Mouse (Mus musculus) erythroid progenitor cell, adult 5-6 weeks (primary cell): Measurements from ENCODE around the gene Jkamp. TPM values are rescaled to one million over a fixed set of nuclear protein-coding genes. Genes with fewer than 3 reads are reported as not detected.
A peak's percentile ranks its signal among the peaks of the same experiment; 100 is the strongest.

ENCODE experiments used
- ATAC-seq: replicated peaks from 2 replicates; pipeline ENCODE4 v1.8.0; 2016; ENCODE audit warnings: moderate number of reproducible peaks, mild to moderate bottlenecking, moderate TSS enrichment, inconsistent platforms; ENCODE audit not compliant: poor library complexity, low FRiP score, severe bottlenecking
- total RNA-seq, 2 experiments: library from RNA; stranded (forward) in 1 of 2; stranded (reverse) in 1 of 2; fragments of 150-400 nt in 1 of 2; fragments of 186-747, 209-891 nt in 1 of 2; gene quantifications; 2 replicates each; pipeline versions ENCODE4 v1.2.3 to v1.2.4; 2015 to 2017; ENCODE audit warnings: low replicate concordance in 2 of 2

The Jkamp gene
- total RNA-seq, 2 experiments from 2014 or later = 6.1 to 13.0 TPM

DNA sequence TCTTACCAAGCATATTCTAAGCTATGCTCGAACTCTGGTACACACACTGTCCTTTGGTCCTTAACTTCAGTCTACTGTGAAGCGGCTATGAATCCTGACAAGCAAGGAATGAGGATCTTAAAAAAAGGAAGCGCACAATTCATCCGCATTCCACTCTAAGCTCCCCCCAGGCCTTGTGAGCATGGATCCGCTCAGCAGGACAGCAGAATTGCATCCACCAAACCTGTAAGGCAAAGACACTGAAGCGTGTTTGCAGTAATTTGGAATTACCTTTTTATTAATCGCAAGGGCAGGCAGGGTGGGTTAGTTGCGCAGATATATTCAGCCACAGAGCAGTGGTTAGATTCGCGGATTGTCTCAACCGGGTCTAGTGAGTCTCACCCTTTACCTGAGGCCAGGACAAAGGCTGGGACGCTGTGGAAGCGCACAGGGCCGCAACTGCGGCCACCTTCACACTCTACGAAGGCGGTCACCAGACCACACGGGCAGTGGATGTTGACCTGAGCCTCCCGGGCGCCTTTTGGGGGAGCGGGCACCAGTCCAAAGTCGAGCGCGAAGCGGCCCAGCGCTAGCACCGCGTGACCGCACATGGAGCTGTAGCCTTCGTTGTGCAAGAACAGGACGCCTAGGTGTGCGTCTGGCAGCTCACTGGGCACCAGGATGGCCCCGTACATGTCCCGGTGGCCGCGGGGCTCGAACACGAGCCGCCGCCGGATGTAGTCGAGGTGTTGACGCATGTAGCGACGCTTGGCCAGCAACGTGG is 947 bp upstream of the Jkamp start:
- no peak for ATAC-seq

DNA sequence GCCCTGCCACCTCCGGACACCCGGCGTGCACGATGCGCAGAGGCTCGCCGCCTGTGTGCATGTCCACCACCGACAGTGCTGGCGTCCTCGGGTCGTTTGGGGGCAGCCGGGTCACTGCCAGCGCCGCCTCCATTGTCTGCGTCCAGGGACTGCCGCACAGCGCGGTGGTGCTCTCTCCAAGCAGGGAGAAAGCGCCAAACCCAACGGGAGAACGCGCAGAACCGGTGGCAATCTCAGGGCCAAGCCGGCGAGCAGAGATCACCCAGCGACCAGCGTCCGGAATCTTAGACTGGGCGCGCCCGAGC is 413 bp upstream of the Jkamp start:
- peak; percentile 25 for ATAC-seq

DNA sequence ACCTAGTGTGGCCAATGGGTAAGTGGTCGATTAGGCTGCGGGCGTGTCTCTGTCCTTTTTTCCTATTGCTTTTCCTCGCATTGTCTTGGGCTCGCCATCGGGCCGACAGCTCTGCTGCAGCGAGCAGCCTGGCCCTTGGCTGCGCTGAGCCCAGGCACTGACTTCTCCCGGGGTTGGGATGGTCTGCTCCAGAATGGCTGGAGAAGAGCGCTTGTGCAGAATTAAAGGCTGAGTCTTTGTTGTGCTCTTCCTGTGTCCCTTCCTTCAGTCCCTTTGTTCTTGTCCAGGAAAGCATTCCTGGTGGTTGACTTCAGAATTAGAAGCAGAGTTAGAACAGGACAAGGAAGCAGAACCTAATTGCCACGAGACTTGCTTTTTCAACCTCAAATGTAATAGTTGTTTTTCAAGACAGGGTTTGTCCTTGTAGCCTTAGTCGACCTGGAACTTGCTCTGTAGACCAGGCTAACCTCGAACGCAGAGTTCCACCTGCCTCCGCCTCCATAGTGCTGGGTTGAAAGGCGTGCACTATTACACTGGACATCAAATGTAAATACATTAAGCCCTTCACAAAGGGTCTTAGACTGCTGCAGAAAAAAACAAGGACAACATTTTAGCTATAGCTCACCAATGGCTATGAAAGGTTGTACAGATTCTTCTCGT is 907 bp downstream of the Jkamp start:
- peak; percentile 46 for ATAC-seq

DNA sequence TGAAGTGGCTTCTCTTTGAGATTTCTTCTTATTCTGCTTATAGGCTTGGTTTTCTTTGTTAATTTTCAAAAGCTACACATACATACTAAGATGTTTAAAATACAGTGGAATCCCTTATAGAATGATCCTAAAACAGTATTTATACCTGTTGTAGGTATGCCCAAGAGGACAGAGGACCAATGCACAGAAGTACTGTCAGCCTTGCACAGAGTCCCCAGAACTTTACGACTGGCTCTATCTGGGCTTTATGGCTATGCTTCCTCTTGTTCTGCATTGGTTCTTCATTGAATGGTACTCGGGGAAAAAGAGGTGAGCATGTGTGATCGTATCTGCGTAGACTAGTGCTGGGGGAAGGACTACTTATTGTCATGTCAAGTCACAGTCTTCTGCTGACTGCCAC is 4.4 kb downstream of the Jkamp start:
- ATAC-seq = no peak

DNA sequence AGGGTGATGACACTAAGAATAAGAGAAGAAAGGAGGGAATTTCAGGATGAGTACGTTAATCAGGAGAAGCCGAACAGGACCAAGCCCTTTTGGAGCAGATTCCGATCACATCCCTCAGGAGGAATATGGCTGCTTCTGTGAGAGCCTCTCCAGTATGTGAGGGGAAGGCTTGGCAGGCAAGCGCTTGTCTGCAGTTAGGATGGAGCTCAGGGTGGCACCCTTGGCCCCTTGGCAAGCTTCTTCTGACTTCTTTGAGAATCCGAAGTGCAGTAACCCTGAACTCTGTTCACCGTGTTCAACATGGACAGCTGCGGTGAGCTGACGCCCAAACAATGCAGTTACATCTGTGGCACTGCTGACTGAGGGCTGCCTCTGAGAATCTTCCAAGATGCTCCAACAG is 11.6 kb downstream of the Jkamp start:
- no peak for ATAC-seq

DNA sequence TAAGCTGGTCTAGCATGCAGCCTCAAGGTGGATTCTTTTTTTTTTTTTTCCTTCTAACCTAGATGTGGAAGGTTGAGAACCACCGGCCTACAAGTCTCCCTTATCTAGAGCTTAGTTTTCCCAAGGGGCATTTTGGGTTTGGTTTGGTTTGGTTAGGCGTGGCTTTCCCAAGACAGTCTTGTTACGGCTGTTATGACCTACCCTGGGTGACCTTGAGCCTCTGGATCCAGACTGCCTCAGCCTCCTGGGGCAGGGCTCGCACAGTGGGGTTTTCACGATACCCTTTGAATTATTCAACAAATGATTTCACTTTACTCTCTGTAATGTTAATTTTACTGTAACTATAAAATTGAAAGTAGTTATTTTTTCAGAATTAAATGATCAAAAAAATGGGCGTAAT is 17.4 kb downstream of the Jkamp start:
- ATAC-seq = no peak

DNA sequence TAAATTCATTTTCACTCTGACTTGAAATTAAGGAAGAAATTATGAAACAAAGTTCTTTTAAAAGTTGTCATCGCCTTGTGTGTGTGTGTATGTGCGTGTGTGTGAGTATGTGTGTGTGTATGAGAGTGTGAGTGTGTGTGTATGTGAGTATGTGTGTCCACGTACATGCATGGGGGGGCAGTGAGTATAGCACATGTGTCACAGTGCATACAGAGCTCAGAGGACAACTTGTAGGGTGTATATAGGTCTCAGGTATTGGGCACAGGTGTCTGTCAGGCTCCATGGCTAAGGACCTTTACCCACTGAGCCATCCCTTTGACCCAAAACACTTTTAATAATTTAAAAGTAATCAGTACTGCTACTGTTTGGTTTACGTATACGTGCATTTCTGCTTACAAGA is 18.6 kb downstream of the Jkamp start:
- no peak for ATAC-seq

DNA sequence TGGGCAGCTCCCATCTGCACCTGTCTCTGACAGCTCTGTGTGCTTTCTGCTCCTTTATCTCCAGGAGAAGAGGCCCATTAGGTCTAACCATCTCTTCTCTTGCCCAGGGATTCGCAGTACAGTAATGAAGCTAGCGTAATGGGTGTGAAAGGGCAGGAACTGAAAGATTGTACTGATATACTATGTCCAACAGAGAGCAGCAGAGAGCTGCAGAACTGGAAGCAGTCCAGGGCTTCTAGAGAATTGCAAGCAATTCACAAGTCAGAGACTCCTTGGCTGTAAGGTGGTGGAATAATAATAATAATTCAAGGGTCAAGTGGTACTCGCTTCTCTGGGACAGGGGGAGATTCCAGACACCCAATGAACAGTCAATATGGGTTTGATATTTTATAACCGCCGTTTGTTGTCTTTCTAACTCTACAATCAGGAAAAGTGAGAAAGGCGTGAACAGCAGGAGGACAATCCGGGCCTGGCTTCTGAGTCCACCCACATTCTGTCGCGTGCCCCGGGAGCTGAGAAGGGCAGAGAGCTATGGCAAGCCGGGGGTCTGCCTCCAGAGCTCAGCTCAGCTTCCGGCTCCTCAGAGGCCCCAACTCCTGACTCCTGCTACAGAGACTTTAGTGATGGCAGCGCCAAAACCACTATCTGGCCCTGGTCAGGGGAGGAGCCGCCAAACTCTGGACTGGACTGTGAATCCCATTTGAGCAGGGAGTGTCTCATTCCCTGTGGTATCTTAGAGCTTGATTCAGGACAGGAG is 19.3 kb downstream of the Jkamp start:
- no peak for ATAC-seq

DNA sequence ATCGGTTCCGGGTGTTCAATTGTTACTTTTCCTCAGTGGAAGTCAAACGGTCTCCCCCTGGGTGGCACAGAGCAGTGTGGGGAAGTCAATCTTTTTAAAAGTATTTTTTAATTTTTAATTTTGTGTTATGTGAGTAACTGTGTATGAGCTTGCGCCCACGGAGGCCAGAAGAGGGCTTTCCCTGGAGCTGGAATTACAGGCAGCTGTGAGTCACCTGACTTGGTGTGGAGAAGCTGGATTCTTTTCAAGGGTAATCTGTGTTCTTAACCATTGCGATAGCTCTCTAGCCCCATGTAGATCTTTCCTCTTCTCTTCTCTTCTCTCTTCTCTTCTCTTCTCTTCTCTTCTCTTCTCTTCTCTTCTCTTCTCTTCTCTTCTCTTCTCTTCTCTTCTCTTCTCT is 29.7 kb downstream of the Jkamp start:
- no peak for ATAC-seq

DNA sequence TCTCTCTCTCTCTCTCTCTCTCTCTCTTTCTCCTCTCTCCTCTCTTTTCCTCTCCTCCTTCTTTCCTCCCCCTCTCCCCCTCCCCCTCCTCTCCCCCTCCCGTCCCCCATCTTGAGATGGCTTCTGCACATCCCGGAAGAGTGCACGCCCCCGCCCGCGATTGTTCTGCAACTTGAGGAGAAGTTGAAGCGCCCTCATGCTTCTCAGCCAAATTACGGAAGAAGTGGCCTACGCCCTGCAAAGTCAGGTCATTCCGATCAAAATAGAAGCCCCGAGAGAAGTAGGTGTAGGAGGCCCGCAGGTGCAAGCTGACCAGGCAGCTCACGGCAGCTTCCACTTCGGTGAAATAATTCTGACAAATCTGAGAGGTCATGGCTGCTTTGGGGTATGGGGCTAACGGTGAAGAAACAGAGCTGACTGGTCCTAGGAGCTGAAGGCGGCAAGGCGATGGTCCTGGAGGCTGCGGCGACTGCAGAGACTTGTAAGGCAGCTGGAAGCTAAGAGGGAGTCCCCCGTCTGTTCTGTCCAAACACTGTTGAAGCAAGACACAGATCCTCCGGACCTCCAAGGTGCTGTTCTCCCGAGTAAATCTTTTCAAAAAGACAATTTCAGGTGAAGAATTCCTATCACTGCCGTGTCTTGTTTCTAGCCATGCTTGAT is 30.4 kb downstream of the Jkamp start:
- no peak for ATAC-seq

DNA sequence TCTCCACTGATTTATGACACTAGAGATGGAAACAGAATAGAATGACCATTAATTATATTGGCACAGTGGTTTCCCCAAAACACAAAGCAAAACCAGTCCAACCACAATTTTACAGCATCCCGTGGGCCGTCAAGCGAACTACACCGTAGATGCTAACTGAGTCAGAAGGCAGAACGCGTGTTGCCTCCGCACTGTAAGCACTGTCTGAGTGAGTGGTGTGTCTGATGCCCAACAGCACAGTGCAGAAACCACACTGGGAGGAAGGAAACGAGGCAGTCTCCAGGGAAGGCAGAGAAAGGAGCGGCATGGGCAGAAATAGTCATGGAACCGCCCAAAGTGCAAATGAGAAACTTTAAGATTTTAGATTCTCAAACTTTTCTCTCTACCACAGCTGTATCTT is 43.8 kb downstream of the Jkamp start:
- no peak for ATAC-seq

DNA sequence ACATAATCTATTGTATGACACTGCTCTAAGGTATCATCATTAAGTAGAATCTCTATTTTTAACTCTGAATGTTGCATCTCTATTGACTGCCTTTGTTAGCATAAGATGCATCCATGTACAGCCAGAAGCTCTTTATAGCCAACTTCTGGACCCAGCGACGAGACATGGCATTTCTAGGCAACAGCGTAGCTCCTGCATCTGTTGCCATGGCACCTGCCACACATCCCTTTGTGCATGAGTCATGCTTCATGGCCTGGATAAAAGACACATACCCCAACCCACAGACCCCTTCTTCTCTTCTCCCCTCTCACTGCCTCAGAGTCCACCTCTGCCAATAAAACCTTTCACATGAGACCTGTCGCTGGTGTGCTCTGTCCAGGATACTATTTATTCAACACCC is 65.4 kb downstream of the Jkamp start:
- no peak for ATAC-seq

Other genes with a start within 250 kb of the Jkamp start
- not detected in 2 replicates for gene Gpr135, start 14.5 kb upstream of the Jkamp start, total RNA-seq (2015; ENCODE audit: low replicate concordance)
- not detected in 2 replicates for gene Gpr135, start 14.5 kb upstream of the Jkamp start, total RNA-seq (2017; ENCODE audit: low replicate concordance)
- not detected in 2 replicates for gene L3hypdh, start 150 bp upstream of the Jkamp start, total RNA-seq (2015; ENCODE audit: low replicate concordance)
- 0.77 TPM in 1 of 2 replicates, not detected in the other for gene L3hypdh, start 150 bp upstream of the Jkamp start, total RNA-seq (2017; ENCODE audit: low replicate concordance)
- gene Ccdc175, start 99.4 kb downstream of the Jkamp start, total RNA-seq (2015; ENCODE audit: low replicate concordance) = not detected in 2 replicates
- gene Ccdc175, start 99.4 kb downstream of the Jkamp start, total RNA-seq (2017; ENCODE audit: low replicate concordance) = not detected in 2 replicates